Mouse (Mus musculus): Measurements from ENCODE around the gene Ldlrad3. TPM values are rescaled to one million over a fixed set of nuclear protein-coding genes. Genes with fewer than 3 reads are reported as not detected.

The Ldlrad3 gene
- polyA plus RNA-seq, 1 experiment from 2014 or later, result 37.1 TPM

GRCm38 (mm10) chr2:101932169-101932936 is 253.8 kb downstream of the Ldlrad3 start:
- Histone ChIP-seq H3K36me3 (no peaks in the 10 kb centered on the region), H3K4me2 (0 out of 2 replicates have a peak overlapping the region, but pooled peaks have one; percentile 19), H3K27ac (peak overlapping the region; percentile 84), H3K4me1 (replicated peaks) (peaks cover 18% of the 10 kb centered on the region), H3K9ac (peak overlapping the region; percentile 46; the same call in 1 of the 2 replicates), H3K4me3 (no peak overlapping the region), H3K27me3 (no peaks in the 10 kb centered on the region), H3K9me3 (no peaks in the 10 kb centered on the region)
- WGBS, result 51% methylated on average over 14 of the region's 14 CpGs
- ATAC-seq (ENCODE audit: low FRiP score), result peak; percentile 81

- Histone ChIP-seq H3K4me2 (no peak overlapping the region), H3K9ac (no peak overlapping the region), H3K27ac (peak overlapping the region; percentile 13; the same call in 1 of the 2 replicates), H3K27me3 (no peaks in the 10 kb centered on the region), H3K36me3 (no peaks in the 10 kb centered on the region), H3K9me3 (no peaks in the 10 kb centered on the region), H3K4me1 (replicated peaks) (peaks cover 13% of the 10 kb centered on the region), H3K4me3 (no peak overlapping the region)
- no peak for ATAC-seq (ENCODE audit: low FRiP score)
- WGBS, result 33% methylated on average over 12 of the region's 12 CpGs
Observed at GRCm38 (mm10) chr2:101925591-101926188, 260.5 kb downstream of the Ldlrad3 start.

DNA sequence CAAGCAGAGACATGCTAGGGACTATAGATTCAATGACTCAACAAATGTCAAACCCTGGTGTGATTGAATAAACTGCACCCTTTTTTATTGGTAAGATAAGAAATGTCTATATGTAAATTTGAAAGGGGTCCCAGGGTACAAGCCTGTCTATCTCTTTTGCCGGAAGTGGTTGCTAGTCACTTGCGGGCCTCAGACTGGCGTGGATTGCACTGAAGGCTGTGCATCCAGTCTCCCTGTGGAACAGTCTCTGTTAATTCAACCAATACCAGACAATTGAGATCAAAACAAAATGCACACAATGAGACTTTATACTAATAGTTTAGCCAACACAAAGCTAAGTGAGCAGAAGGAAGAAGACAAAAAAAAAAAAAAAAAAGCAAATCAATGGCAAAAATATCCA is 261.0 kb downstream of the Ldlrad3 start:
- no peaks in the 10 kb centered on the region for H3K9me3 ChIP-seq
- no peak overlapping the region for H3K9ac ChIP-seq
- H3K4me1 ChIP-seq (replicated peaks), result peaks cover 18% of the 10 kb centered on the region
- 0 out of 2 replicates have a peak, but pooled peaks have one; percentile 52 for ATAC-seq (ENCODE audit: low FRiP score)
- H3K27ac ChIP-seq, result no peak overlapping the region
- H3K36me3 ChIP-seq, result no peaks in the 10 kb centered on the region
- no peak overlapping the region for H3K4me2 ChIP-seq
- no peaks in the 10 kb centered on the region for H3K27me3 ChIP-seq
- 58% methylated on average over 3 of the region's 3 CpGs for WGBS
- H3K4me3 ChIP-seq, result no peak overlapping the region

DNA sequence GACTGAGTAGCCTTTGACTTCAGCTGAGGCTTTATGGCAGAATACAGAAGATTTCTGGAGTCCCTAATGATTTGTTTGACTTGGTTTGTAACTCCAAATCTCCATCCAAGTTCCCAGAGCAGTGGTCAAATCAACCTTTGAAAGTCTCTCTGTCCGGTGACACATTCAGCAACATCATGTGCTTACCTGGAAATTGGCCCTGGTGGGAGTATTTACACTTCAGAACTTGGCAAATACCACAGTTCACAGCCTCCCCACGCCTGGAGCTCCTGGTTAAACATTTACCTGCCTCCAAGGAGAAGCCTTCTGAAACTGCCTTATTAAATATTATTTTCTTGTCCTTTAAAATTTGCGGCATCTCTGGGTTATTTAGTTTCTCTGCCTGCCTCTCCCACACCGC is 263.0 kb downstream of the Ldlrad3 start:
- H3K36me3 ChIP-seq, result no peaks in the 10 kb centered on the region
- no peak overlapping the region for H3K4me3 ChIP-seq
- H3K27me3 ChIP-seq, result no peaks in the 10 kb centered on the region
- no peak for ATAC-seq (ENCODE audit: low FRiP score)
- H3K4me2 ChIP-seq, result no peak overlapping the region
- WGBS, result 83% methylated on average over 4 of the region's 4 CpGs
- peaks cover 30% of the 10 kb centered on the region for H3K4me1 ChIP-seq (replicated peaks)
- no peak overlapping the region for H3K27ac ChIP-seq
- no peaks in the 10 kb centered on the region for H3K9me3 ChIP-seq
- H3K9ac ChIP-seq, result no peak overlapping the region

GRCm38 (mm10) chr2:101922302-101922701 is 263.9 kb downstream of the Ldlrad3 start:
- Histone ChIP-seq H3K4me2 (no peak overlapping the region), H3K4me3 (no peak overlapping the region), H3K27me3 (no peaks in the 10 kb centered on the region), H3K36me3 (no peaks in the 10 kb centered on the region), H3K9ac (no peak overlapping the region), H3K27ac (no peak overlapping the region), H3K9me3 (no peaks in the 10 kb centered on the region), H3K4me1 (replicated peaks) (peaks cover 30% of the 10 kb centered on the region)
- 95% methylated on average over 4 of the region's 4 CpGs for WGBS
- ATAC-seq (ENCODE audit: low FRiP score), result no peak

GRCm38 (mm10) chr2:101920136-101920554 is 266.0 kb downstream of the Ldlrad3 start:
- ATAC-seq (ENCODE audit: low FRiP score), result peak; percentile 77
- H3K4me1 ChIP-seq (replicated peaks), result peaks cover 23% of the 10 kb centered on the region
- H3K27ac ChIP-seq, result peak overlapping the region; percentile 81
- H3K36me3 ChIP-seq, result no peaks in the 10 kb centered on the region
- no peaks in the 10 kb centered on the region for H3K27me3 ChIP-seq
- no peak overlapping the region for H3K4me2 ChIP-seq
- peaks cover 4% of the 10 kb centered on the region for H3K9me3 ChIP-seq
- no peak overlapping the region for H3K9ac ChIP-seq
- no peak overlapping the region for H3K4me3 ChIP-seq
- WGBS, result 31% methylated on average over 2 of the region's 2 CpGs

DNA sequence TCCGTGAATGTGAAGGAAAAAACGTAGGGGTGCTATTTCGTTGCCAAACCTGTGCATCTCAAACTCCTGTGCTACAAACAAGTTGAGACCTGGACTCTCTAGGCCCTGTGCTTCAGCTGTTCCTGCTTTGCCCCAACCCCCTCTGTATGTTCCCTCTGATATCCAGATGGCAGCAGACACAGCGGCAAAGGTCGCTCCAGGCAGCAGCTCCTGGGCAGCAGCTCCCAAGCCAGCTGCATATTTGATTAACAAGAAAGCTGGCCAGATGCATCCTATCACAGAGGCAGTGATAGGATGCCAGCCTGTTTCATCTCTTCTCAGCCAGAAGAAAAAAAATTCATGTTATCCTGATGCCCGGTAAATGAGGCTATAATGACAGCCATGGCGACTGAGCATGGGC is 267.7 kb downstream of the Ldlrad3 start:
- Histone ChIP-seq H3K27me3 (no peaks in the 10 kb centered on the region), H3K4me3 (no peak overlapping the region), H3K9me3 (peaks cover 4% of the 10 kb centered on the region), H3K4me2 (no peak overlapping the region), H3K4me1 (replicated peaks) (peaks cover 18% of the 10 kb centered on the region), H3K9ac (no peak overlapping the region), H3K36me3 (no peaks in the 10 kb centered on the region), H3K27ac (0 out of 2 replicates have a peak overlapping the region, but pooled peaks have one; percentile 15)
- ATAC-seq (ENCODE audit: low FRiP score), result no peak
- WGBS, result 69% methylated on average over 7 of the region's 7 CpGs

GRCm38 (mm10) chr2:101909326-101910080 is 276.7 kb downstream of the Ldlrad3 start:
- H3K9me3 ChIP-seq, result peaks cover 3% of the 10 kb centered on the region; the same call in 1 of the 2 replicates
- no peak overlapping the region for H3K4me3 ChIP-seq
- no peak overlapping the region for H3K4me2 ChIP-seq
- no peak overlapping the region for H3K9ac ChIP-seq
- no peak for ATAC-seq (ENCODE audit: low FRiP score)
- H3K4me1 ChIP-seq (replicated peaks), result peaks cover 31% of the 10 kb centered on the region
- H3K27me3 ChIP-seq, result no peaks in the 10 kb centered on the region
- H3K27ac ChIP-seq, result no peak overlapping the region
- WGBS, result 79% methylated on average over 15 of the region's 15 CpGs
- peaks cover 8% of the 10 kb centered on the region; the same call in 1 of the 2 replicates for H3K36me3 ChIP-seq

DNA sequence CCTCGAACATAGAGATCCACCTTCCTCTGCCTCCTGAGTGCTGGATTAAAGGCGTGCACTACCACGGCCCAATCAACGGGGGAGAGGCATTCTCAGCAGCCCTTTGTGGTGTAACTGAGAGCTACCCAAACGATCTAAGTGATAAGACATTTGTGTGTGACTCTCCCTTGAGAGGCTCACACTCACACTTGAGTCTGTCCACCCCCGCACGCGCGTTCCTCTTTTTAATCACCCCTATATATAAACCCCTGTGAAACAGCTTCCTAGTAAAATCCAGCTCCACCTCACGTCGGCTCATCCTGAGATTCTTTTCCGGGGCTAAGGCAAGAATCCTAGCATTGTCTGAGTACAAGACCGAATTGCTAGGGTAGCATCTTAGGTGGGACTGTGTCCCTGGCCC is 277.4 kb downstream of the Ldlrad3 start:
- H3K36me3 ChIP-seq, result peaks cover 8% of the 10 kb centered on the region; the same call in 1 of the 2 replicates
- ATAC-seq (ENCODE audit: low FRiP score), result no peak
- no peaks in the 10 kb centered on the region for H3K27me3 ChIP-seq
- H3K4me3 ChIP-seq, result no peak overlapping the region
- H3K9ac ChIP-seq, result no peak overlapping the region
- WGBS, result 71% methylated on average over 13 of the region's 13 CpGs
- H3K9me3 ChIP-seq, result peaks cover 3% of the 10 kb centered on the region; the same call in 1 of the 2 replicates
- no peak overlapping the region for H3K4me2 ChIP-seq
- H3K27ac ChIP-seq, result no peak overlapping the region
- H3K4me1 ChIP-seq (replicated peaks), result peaks cover 33% of the 10 kb centered on the region

DNA sequence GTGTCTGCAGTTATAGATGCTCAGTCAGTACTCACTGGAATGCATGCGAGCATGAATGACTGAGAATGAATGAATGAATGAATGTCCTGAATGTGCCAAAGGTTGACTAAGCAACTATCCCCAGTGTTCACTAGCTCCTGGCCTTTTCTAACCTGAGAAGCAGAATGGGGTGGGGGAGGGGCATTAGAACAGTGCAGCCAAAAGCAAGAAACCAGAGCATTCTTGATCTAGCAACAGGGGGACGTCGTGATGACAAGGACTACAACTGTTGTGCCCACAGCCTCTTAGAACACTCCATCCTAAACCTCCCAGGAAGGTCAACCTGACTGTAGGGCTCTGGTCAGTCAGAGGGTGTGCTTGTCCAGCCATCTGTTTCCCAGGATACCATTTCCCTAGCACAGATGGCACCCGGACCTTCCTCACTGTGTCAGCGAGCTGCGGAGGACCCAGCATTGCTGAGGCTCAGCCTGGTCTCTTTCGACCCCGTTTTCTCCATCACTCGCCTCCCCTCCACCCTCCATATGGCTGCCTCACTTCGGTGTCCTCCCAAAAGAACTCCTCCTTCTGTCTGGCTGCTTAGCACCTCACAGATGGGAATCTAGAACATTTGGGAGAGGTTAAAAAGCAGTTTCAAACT is 278.7 kb downstream of the Ldlrad3 start:
- H3K9ac ChIP-seq, result no peak overlapping the region
- no peak for ATAC-seq (ENCODE audit: low FRiP score)
- H3K9me3 ChIP-seq, result peaks cover 3% of the 10 kb centered on the region; the same call in 1 of the 2 replicates
- WGBS, result 62% methylated on average over 10 of the region's 10 CpGs
- peaks cover 8% of the 10 kb centered on the region; the same call in 1 of the 2 replicates for H3K36me3 ChIP-seq
- H3K4me2 ChIP-seq, result no peak overlapping the region
- no peaks in the 10 kb centered on the region for H3K27me3 ChIP-seq
- H3K27ac ChIP-seq, result no peak overlapping the region
- no peak overlapping the region for H3K4me3 ChIP-seq
- H3K4me1 ChIP-seq (replicated peaks), result peaks cover 33% of the 10 kb centered on the region

GRCm38 (mm10) chr2:101906379-101906690 is 279.9 kb downstream of the Ldlrad3 start:
- H3K4me1 ChIP-seq (replicated peaks), result peaks cover 38% of the 10 kb centered on the region
- peaks cover 3% of the 10 kb centered on the region; the same call in 1 of the 2 replicates for H3K9me3 ChIP-seq
- H3K27me3 ChIP-seq, result no peaks in the 10 kb centered on the region
- no peak overlapping the region; the same call in 1 of the 2 replicates for H3K4me2 ChIP-seq
- H3K4me3 ChIP-seq, result no peak overlapping the region
- peaks cover 16% of the 10 kb centered on the region for H3K36me3 ChIP-seq
- WGBS, result 58% methylated on average over 5 of the region's 5 CpGs
- H3K9ac ChIP-seq, result peak overlapping the region; percentile 58
- peak; percentile 32 for ATAC-seq (ENCODE audit: low FRiP score)
- H3K27ac ChIP-seq, result peak overlapping the region; percentile 52; the same call in 1 of the 2 replicates

Measured in hindbrain, embryonic 13.5 days (tissue).